Mouse (Mus musculus) embryonic facial prominence, embryonic 14.5 days (tissue): ENCODE data around the gene Cyp27a1. TPM values are rescaled to one million over a fixed set of nuclear protein-coding genes. Genes with fewer than 3 reads are reported as not detected.

Source experiments
- ATAC-seq: fragments of 200-750 bp; cut with Nextera tagmentation; 2 replicates; pipeline ENCODE4 v1.8.0; 2017; ENCODE audit warnings: low read depth, moderate number of reproducible peaks, moderate TSS enrichment
- DNase-seq: peaks from one replicate; pipeline ENCODE4 v3.0.0-alpha.2; 2015; ENCODE audit warnings: low spot score
- H3K27ac ChIP-seq: fragments of 300-500 bp; sonication (generic); replicated peaks from 2 replicates; pipeline ENCODE4 v1.5.1; 2014; ENCODE audit warnings: low read depth, mild to moderate bottlenecking, low read length, moderate library complexity
- H3K27me3 ChIP-seq: fragments of 300-500 bp; sonication (generic); replicated peaks from 2 replicates; pipeline ENCODE4 v1.6.1; 2014; ENCODE audit warnings: low read length; ENCODE audit not compliant: control insufficient read depth, insufficient read depth
- H3K36me3 ChIP-seq: fragments of 300-500 bp; sonication (generic); 2 replicates; pipeline ENCODE4 v1.6.1; 2014; ENCODE audit warnings: low read length, mixed read lengths; ENCODE audit not compliant: control insufficient read depth, insufficient read depth
- H3K4me1 ChIP-seq: fragments of 300-500 bp; sonication (generic); 2 replicates; pipeline ENCODE4 v1.6.1; 2014; ENCODE audit warnings: antibody characterized with exemption, low read length; ENCODE audit not compliant: control insufficient read depth, insufficient read depth
- H3K4me2 ChIP-seq: fragments of 300-500 bp; sonication (generic); 2 replicates; pipeline ENCODE4 v1.6.1; 2014; ENCODE audit warnings: low read depth, mild to moderate bottlenecking, low read length, moderate library complexity, mixed read lengths
- H3K4me3 ChIP-seq: fragments of 300-500 bp; sonication (generic); 2 replicates; pipeline ENCODE4 v1.5.1; 2014; ENCODE audit warnings: low read depth, mild to moderate bottlenecking, low read length
- H3K9ac ChIP-seq: fragments of 300-500 bp; sonication (generic); 2 replicates; pipeline ENCODE4 v1.6.1; 2014; ENCODE audit warnings: low read depth, mild to moderate bottlenecking, low read length, moderate library complexity, mixed read lengths
- H3K9me3 ChIP-seq: fragments of 300-500 bp; sonication (generic); 2 replicates; pipeline ENCODE4 v1.6.1; 2016; ENCODE audit warnings: low read length; ENCODE audit not compliant: control insufficient read depth
- WGBS: fragments of 180-500 bp; shearing (Covaris S2); extraction: QIAGEN DNeasy Blood & Tissue Kit; methylation state at CpG from one replicate; pipeline ENCODE4 v1.1.7; 2014; 5-methylcytosine and 5-hydroxymethylcytosine counted together
- polyA plus RNA-seq: library from polyadenylated mRNA; unstranded; fragments of >200 nt; fragmentation: Nextera tagmentation; extraction: Ambion mirVana; gene quantifications from 2 replicates; pipeline ENCODE4 v1.2.1, GENCODE M21; 2014

The Cyp27a1 gene
- polyA plus RNA-seq, 1 experiment from 2014 or later: 9.0 TPM

DNA sequence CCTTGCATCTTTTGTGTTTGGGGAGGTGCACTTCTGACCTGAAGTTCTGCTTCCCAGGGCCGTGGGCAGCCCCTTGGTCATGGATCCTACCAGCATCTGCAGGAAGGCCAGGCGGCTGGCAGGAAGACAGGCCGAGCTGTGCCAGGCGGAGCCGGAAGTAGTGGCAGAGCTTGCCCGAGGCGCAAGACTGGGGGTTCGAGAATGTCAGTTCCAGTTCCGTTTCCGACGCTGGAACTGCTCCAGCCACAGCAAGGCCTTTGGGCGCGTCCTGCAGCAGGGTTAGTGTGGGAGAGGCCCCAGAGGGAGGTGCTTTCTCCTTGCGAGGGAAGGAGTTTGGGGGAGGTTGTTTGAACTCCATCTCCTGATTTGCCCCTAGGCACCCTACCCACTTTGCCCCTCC, 68.7 kb downstream of the Cyp27a1 start:
- no peak overlapping the region for H3K9ac ChIP-seq
- peaks cover 80% of the 10 kb centered on the region for H3K27me3 ChIP-seq
- WGBS: 13% methylated on average over 14 of the region's 14 CpGs
- H3K4me1 ChIP-seq: 0 out of 2 replicates have a peak, but pooled peaks cover 7% of the 10 kb centered on the region
- H3K9me3 ChIP-seq: no peaks in the 10 kb centered on the region
- H3K36me3 ChIP-seq: no peaks in the 10 kb centered on the region
- H3K4me2 ChIP-seq: no peak overlapping the region
- no peak overlapping the region for H3K27ac ChIP-seq
- no peak for DNase-seq
- no peak for ATAC-seq
- H3K4me3 ChIP-seq: no peak overlapping the region

- no peak overlapping the region for H3K9ac ChIP-seq
- WGBS: 4% methylated on average over 6 of the region's 13 CpGs
- 0 out of 2 replicates have a peak, but pooled peaks cover 7% of the 10 kb centered on the region for H3K4me1 ChIP-seq
- DNase-seq: no peak
- H3K36me3 ChIP-seq: no peaks in the 10 kb centered on the region
- peaks cover 87% of the 10 kb centered on the region for H3K27me3 ChIP-seq
- no peaks in the 10 kb centered on the region for H3K9me3 ChIP-seq
- H3K4me2 ChIP-seq: peak overlapping the region; percentile 78
- no peak overlapping the region for H3K27ac ChIP-seq
- ATAC-seq: 0 out of 2 replicates have a peak, but pooled peaks have one; percentile 19
- peak overlapping the region; percentile 41 for H3K4me3 ChIP-seq
Observed at GRCm38 (mm10) chr1:74783554-74783953, 70.2 kb downstream of the Cyp27a1 start.

- H3K4me2 ChIP-seq: peak overlapping the region; percentile 78
- 1% methylated on average over 56 of the region's 67 CpGs for WGBS
- DNase-seq (no peak), ATAC-seq (no peak)
- peaks cover 86% of the 10 kb centered on the region for H3K27me3 ChIP-seq
- H3K4me1 ChIP-seq: peaks cover 14% of the 10 kb centered on the region
- H3K9me3 ChIP-seq: no peaks in the 10 kb centered on the region
- no peaks in the 10 kb centered on the region for H3K36me3 ChIP-seq
- H3K27ac ChIP-seq: no peak overlapping the region
- 0 out of 2 replicates have a peak overlapping the region, but pooled peaks have one; percentile 5 for H3K9ac ChIP-seq
- peak overlapping the region; percentile 41 for H3K4me3 ChIP-seq
Observed at GRCm38 (mm10) chr1:74784041-74784759, 70.8 kb downstream of the Cyp27a1 start.

Other genes with a start within 250 kb of the Cyp27a1 start
- gene Cnot9, start 207.5 kb upstream of the Cyp27a1 start, polyA plus RNA-seq: 56.4 and 62.5 TPM in 2 replicates
- 2.0 and 2.9 TPM in 2 replicates for gene Plcd4, start 170.7 kb upstream of the Cyp27a1 start, polyA plus RNA-seq
- 29.1 and 31.2 TPM in 2 replicates for gene Usp37, start 169.3 kb upstream of the Cyp27a1 start, polyA plus RNA-seq
- 7.4 and 8.1 TPM in 2 replicates for gene Zfp142, start 125.3 kb upstream of the Cyp27a1 start, polyA plus RNA-seq
- 16.6 and 18.9 TPM in 2 replicates for gene Bcs1l, start 125.3 kb upstream of the Cyp27a1 start, polyA plus RNA-seq
- gene Rnf25, start 112.2 kb upstream of the Cyp27a1 start, polyA plus RNA-seq: 7.0 and 8.8 TPM in 2 replicates
- 7.7 and 10.5 TPM in 2 replicates for gene Stk36, start 112.1 kb upstream of the Cyp27a1 start, polyA plus RNA-seq
- 18.2 and 20.1 TPM in 2 replicates for gene Ttll4, start 51.8 kb upstream of the Cyp27a1 start, polyA plus RNA-seq
- 4.5 and 6.4 TPM in 2 replicates for gene Prkag3, start 35.6 kb downstream of the Cyp27a1 start, polyA plus RNA-seq
- 16.1 and 23.1 TPM in 2 replicates for gene Wnt6, start 58.3 kb downstream of the Cyp27a1 start, polyA plus RNA-seq
- 6.1 and 6.7 TPM in 2 replicates for gene Wnt10a, start 77.9 kb downstream of the Cyp27a1 start, polyA plus RNA-seq
- 0.60 and 0.79 TPM in 2 replicates for gene Cdk5r2, start 141.4 kb downstream of the Cyp27a1 start, polyA plus RNA-seq
- gene Fev, start 171.8 kb downstream of the Cyp27a1 start, polyA plus RNA-seq: not detected in 2 replicates
- not detected in 2 replicates for gene Cryba2, start 179.6 kb downstream of the Cyp27a1 start, polyA plus RNA-seq
- gene Cfap65, start 222.0 kb downstream of the Cyp27a1 start, polyA plus RNA-seq: 0.25 and 1.2 TPM in 2 replicates
- 2.0 and 2.2 TPM in 2 replicates for gene Ihh, start 238.1 kb downstream of the Cyp27a1 start, polyA plus RNA-seq